ENCODE assay signal across 15 mouse cellular contexts in genomic region chrX:101268755-101269124, GRCm38 (mm10). TPM values are rescaled to one million over a fixed set of nuclear protein-coding genes. Genes with fewer than 3 reads are reported as not detected.
DNase-seq lines count a peak whose midpoint lies in the region; ATAC-seq and TF ChIP-seq lines count a peak whose summit lies in the region.
"Had no signal": no experiment of that assay in that cellular context is flagged by ENCODE, and none has a peak within 500 bp of the region (broad histone marks: within the 10 kb centered on the region; RNA-seq: fewer than 3 reads in every experiment).

Gm20489 (minus strand) TSS chrX:101269023.

- H3K4me1 ChIP-seq in kidney, adult 2 months (ENCODE audit: control insufficient read depth, insufficient read depth, low read length): no peaks in the 10 kb centered on the region
- H3K4me1 ChIP-seq in ES-E14 (ENCODE audit: control insufficient read depth in 2 of 2, insufficient read depth in 2 of 2, low read length in 2 of 2, poor library complexity in 1 of 2): peaks cover 0 to 5% of the 10 kb centered on the region in 2 experiments; a peak in 2 of 4 replicates
- peaks cover 31% of the 10 kb centered on the region for H3K4me1 ChIP-seq in liver, embryonic 13.5 days (replicated peaks)
- no peaks in the 10 kb centered on the region for H3K4me1 ChIP-seq in midbrain, embryonic 16.5 days (ENCODE audit: control insufficient read depth, insufficient read depth, low read length)

- H3K4me2 ChIP-seq in liver, embryonic 13.5 days: peak within 1 kb of the TSS; percentile 19
- no peak within 1 kb of the TSS for H3K4me2 ChIP-seq in midbrain, embryonic 16.5 days (ENCODE audit: low read length)
- H3K4me2 ChIP-seq: embryonic facial prominence, embryonic 13.5 days had no signal

- 70% methylated on average over 3 of the region's 3 CpGs for WGBS in kidney, adult 2 months
- WGBS in liver, embryonic 13.5 days (ENCODE audit: insufficient replicate concordance): 37% methylated on average over 3 of the region's 3 CpGs
- WGBS in midbrain, embryonic 16.5 days: 61% methylated on average over 3 of the region's 3 CpGs

- no peak for TF ChIP-seq POLR2A in kidney, adult 2 months (IDR thresholded peaks at IDR 0.05; ENCODE audit: low read depth, low read length)

- H3K4me3 ChIP-seq in kidney, adult 2 months (ENCODE audit: insufficient read depth, low read depth, low read length): peak within 1 kb of the TSS; percentile 15
- H3K4me3 ChIP-seq in ES-E14 (ENCODE audit: insufficient read depth in 1 of 2, low read depth in 1 of 2, low read length in 2 of 2, poor library complexity in 1 of 2, severe bottlenecking in 1 of 2): no peak within 1 kb of the TSS
- no peak within 1 kb of the TSS for H3K4me3 ChIP-seq in liver, embryonic 13.5 days (replicated peaks)
- H3K4me3 ChIP-seq in midbrain, embryonic 16.5 days (ENCODE audit: low read depth, low read length): no peak within 1 kb of the TSS
- H3K4me3 ChIP-seq: embryonic facial prominence, embryonic 13.5 days had no signal

- in situ Hi-C loops in ES-E14 (cut with MboI; ENCODE audit: low sequenced_read_pairs in 2 of 2, unreplicated experiment in 2 of 2): no loop called here

- ATAC-seq in CD4-positive, CD25-positive, alpha-beta regulatory T cell, adult 4 months: peak; percentile 4
- no peak for ATAC-seq in liver, embryonic 13.5 days (ENCODE audit: low read depth)
- ATAC-seq in midbrain, embryonic 16.5 days: no peak
- ATAC-seq: forebrain, postnatal 0 days had no signal

- no peak within 1 kb of the TSS for H3K9ac ChIP-seq in ES-E14 (ENCODE audit: insufficient read depth, low read depth, low read length, poor library complexity, severe bottlenecking)
- H3K9ac ChIP-seq in liver, embryonic 13.5 days: no peak within 1 kb of the TSS
- H3K9ac ChIP-seq in midbrain, embryonic 16.5 days (ENCODE audit: low read depth, low read length): no peak within 1 kb of the TSS
- H3K9ac ChIP-seq: embryonic facial prominence, embryonic 13.5 days; forebrain, postnatal 0 days had no signal

- H3K9me3 ChIP-seq in ES-E14 (ENCODE audit: control insufficient read depth, insufficient read depth, low read depth, low read length): no peaks in the 10 kb centered on the region
- H3K9me3 ChIP-seq in liver, embryonic 13.5 days (replicated peaks): no peaks in the 10 kb centered on the region
- no peaks in the 10 kb centered on the region for H3K9me3 ChIP-seq in midbrain, embryonic 16.5 days (replicated peaks; ENCODE audit: control insufficient read depth, low read length, poor library complexity, severe bottlenecking)
- H3K9me3 ChIP-seq: embryonic facial prominence, embryonic 13.5 days had no signal

- H3K36me3 ChIP-seq in kidney, adult 2 months (ENCODE audit: control insufficient read depth, insufficient read depth, low read length): no peaks in the 10 kb centered on the region
- H3K36me3 ChIP-seq in ES-E14 (ENCODE audit: control insufficient read depth, insufficient read depth, low read length, poor library complexity, severe bottlenecking): no peaks in the 10 kb centered on the region
- H3K36me3 ChIP-seq in liver, embryonic 13.5 days: no peaks in the 10 kb centered on the region
- no peaks in the 10 kb centered on the region for H3K36me3 ChIP-seq in midbrain, embryonic 16.5 days (ENCODE audit: control insufficient read depth, insufficient read depth, low read length)
- H3K36me3 ChIP-seq: embryonic facial prominence, embryonic 13.5 days had no signal

- H3K27me3 ChIP-seq in kidney, adult 2 months (replicated peaks; ENCODE audit: control insufficient read depth, insufficient read depth, low read length): no peaks in the 10 kb centered on the region
- H3K27me3 ChIP-seq in liver, embryonic 13.5 days: no peaks in the 10 kb centered on the region
- no peaks in the 10 kb centered on the region for H3K27me3 ChIP-seq in midbrain, embryonic 16.5 days (ENCODE audit: control insufficient read depth, insufficient read depth, low read depth, low read length)

- no peak for DNase-seq in kidney, adult 2 months
- no peak for DNase-seq in kidney, adult 18-20 months
- DNase-seq in ES-E14 (ENCODE audit: low read depth, low spot score): no peak
- no peak for DNase-seq in liver, embryonic 13.5 days
- DNase-seq in adrenal gland, postnatal 10 days: no peak
- no peak for DNase-seq in thymus, postnatal 25 days
- DNase-seq: cerebellum, postnatal 25 days; forebrain, postnatal 0 days had no signal

- no peak for TF ChIP-seq CTCF in kidney, adult 2 months (conservative IDR thresholded peaks at IDR 0.05; ENCODE audit: insufficient read depth, insufficient read length, low read depth, low read length)

- H3K27ac ChIP-seq in kidney, adult 2 months (ENCODE audit: insufficient read depth, low read depth, low read length): no peak within 1 kb of the TSS
- peak within 1 kb of the TSS; percentile 36; the same call in 1 of the 2 replicates for H3K27ac ChIP-seq in ES-E14 (ENCODE audit: insufficient read depth, low read depth, low read length, poor library complexity, severe bottlenecking)
- no peak within 1 kb of the TSS for H3K27ac ChIP-seq in liver, embryonic 13.5 days
- H3K27ac ChIP-seq in midbrain, embryonic 16.5 days (ENCODE audit: low read length): no peak within 1 kb of the TSS
- H3K27ac ChIP-seq: embryonic facial prominence, embryonic 13.5 days had no signal

TF ChIP-seq in ES-E14, 5 proteins besides CTCF, POLR2A, EP300 and RAD21:
- TF ChIP-seq MAFK (IDR thresholded peaks at IDR 0.05; ENCODE audit: insufficient read depth, low read depth, low read length) (no peak), ZC3H11A (IDR thresholded peaks at IDR 0.05; ENCODE audit: borderline replicate concordance, low read depth, low read length) (no peak), HCFC1 (IDR thresholded peaks at IDR 0.05; ENCODE audit: borderline replicate concordance, insufficient read depth, low read length) (no peak), ZNF384 (IDR thresholded peaks at IDR 0.05; ENCODE audit: low read depth, low read length) (no peak), CHD2 (IDR thresholded peaks at IDR 0.05; ENCODE audit: low read depth, low read length) (no peak)
TF ChIP-seq in ES-E14: peak in this region for 0.

RNA-seq across cellular contexts. Expression of gene Gm20489, which starts in this region (rescaled TPM):
- polyA plus RNA-seq in kidney, adult 2 months (2012; rRNA removed): not detected in 2 replicates
- polyA plus RNA-seq in CD4-positive, CD25-positive, alpha-beta regulatory T cell, adult 4 months (2017; shearing (Covaris generic)): under 1 TPM in 1 of 2 experiments, not detected in 1; 0.42 TPM
- total RNA-seq in ES-E14 (2012; rRNA removed): not detected in 2 replicates
- polyA plus RNA-seq in liver, embryonic 13.5 days (2015; fragmentation: Nextera tagmentation; extraction: Ambion mirVana): 0.08 TPM in 1 of 2 replicates, not detected in the other
- not detected for total RNA-seq in adrenal gland, postnatal 10 days (2021)
- polyA plus RNA-seq in midbrain, embryonic 16.5 days (2015; fragmentation: Nextera tagmentation; extraction: Ambion mirVana): not detected in 2 replicates
- total RNA-seq: forebrain, postnatal 0 days; gastrocnemius, postnatal 4 days; layer of hippocampus, adult 18-20 months; left cerebral cortex, postnatal 25 days had no signal
- polyA plus RNA-seq: embryonic facial prominence, embryonic 13.5 days; forebrain, postnatal 0 days; intestine, embryonic 14.5 days had no signal

Comparison
In these comparisons a context has a peak if more than half of its experiments do, and no peak if none do; other contexts are left out.
1. Peak in ATAC-seq in CD4-positive, CD25-positive, alpha-beta regulatory T cell, adult 4 months; RNA of the gene not detected or under 1 TPM.